Mouse (Mus musculus) ZHBTc4 (cell line): ENCODE data around the gene Cflar.
"Not testable (repeated sequence)": the region's sequence is repeated elsewhere in the genome, so short reads cannot be mapped to it uniquely, and the experiment has no call there.

Experiments used
- DNase-seq: peaks from one replicate; pipeline ENCODE4 v3.0.0-alpha.2; 2011; ENCODE audit warnings: low read depth, low spot score

Gene Cflar

DNA sequence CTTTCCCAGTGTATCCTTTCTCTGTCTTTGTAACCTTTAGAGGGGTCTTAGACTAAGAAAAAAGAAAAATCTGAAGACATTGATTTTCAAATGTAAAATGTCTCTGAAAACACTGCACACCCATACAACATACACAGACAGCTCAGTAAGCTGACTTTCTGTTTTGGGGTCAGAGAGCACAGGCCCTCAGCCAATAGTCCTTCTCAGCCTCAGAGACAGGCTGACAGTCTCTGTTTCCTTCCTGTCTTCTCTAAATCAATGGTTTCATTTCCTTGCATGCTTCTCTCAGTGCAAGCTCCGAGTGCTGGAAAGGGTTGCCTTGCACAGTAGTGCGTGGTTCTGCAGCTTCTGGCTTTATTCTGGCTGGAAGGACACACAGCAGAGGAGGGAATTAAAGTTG is 62.6 kb downstream of the Cflar start:
- DNase-seq: no peak

- DNase-seq: no peak
Measured at GRCm38 (mm10) chr1:58775361-58775760, 64.1 kb downstream of the Cflar start.

DNA sequence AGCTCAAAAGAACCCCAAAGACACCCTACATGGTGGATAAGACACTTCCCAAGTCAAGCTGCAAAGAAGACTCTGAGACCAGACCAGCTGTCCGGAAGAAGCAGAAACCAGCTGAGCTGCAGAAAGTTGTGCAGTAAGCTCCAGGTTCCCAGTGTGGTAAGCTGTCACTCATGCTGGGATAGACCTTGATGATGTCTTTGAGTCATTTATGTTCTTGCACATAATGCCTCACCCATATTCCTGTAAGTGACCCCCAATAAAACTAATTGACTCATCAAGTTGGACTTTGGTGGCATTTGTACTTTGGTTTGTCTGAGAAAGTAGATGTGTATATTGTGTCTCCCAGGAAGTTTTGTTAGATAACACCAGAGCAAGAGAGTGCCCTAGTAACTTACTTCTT is 66.3 kb downstream of the Cflar start:
- no peak for DNase-seq

DNA sequence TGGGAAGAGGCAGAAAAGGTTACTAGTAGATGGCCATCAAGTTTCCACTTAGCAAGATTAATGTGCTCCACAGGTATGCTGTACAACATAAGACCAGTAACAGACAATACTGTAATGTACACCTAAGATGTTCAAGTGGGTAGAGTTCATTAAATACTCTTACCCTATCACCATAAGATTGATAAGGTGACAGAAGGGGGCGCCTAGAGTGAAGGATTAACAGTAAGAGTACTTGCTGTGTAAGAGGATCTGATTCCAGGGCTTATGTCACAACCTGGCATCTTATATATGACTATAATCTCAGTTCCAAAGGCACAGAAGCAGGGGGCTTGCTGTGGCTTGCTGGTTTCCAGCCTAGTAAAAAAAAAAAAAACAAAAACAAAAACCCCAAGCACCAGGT is 66.9 kb downstream of the Cflar start:
- no peak for DNase-seq

GRCm38 (mm10) chr1:58786276-58786675 is 75.0 kb downstream of the Cflar start:
- no peak for DNase-seq

DNA sequence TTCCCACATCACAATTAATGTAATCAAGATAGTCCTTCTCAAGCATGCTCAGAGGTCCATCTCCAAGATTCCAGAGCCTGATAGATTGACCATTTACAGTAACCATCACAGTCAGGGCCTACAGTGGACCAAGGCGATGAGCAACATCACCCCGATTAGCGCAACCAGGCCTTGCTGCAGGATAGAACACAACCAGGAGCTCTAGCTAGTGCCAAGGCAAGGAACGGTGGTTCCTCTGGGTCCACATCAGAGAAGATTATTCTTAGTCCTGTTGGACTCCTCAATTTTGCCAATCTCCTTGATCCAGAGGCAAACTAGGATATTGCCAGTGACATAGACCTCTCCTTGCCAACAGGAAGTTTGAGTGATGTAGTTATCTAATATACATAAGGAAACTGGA is 77.1 kb downstream of the Cflar start:
- DNase-seq: no peak

- DNase-seq: no peak
Measured at GRCm38 (mm10) chr1:58794705-58795104, 83.4 kb downstream of the Cflar start.

- peak; percentile 63 for DNase-seq
Measured at GRCm38 (mm10) chr1:58795291-58796058, 84.2 kb downstream of the Cflar start, which contains the start of gene Casp8. Casp8 (plus strand) TSS chr1:58795374.

- DNase-seq: peak; percentile 9
Measured at GRCm38 (mm10) chr1:58796059-58796363, 84.7 kb downstream of the Cflar start.

- no peak for DNase-seq
Measured at GRCm38 (mm10) chr1:58796853-58797252, 85.5 kb downstream of the Cflar start.

- DNase-seq: no peak
Measured at GRCm38 (mm10) chr1:58797370-58797769, 86.1 kb downstream of the Cflar start.

DNA sequence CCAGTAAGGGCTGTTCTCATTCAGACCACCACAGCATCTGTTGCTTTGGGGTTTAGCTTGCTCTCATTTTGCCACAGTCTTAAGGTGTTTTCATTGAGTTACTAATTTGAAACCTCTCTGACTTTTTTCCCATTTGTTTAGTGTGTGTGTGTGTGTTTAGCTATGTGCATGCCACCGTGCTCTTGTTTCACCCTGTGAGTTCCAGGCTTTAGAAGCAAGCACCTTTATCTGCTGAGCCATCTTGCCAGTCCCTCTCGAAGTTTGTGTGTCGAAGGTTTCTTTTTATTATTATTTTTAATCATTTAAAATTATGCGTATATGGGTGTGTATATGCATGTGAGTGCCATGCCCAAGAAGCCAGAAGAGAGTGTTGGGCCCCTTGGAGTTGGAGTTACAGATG is 87.6 kb downstream of the Cflar start:
- no peak for DNase-seq

- not testable (repeated sequence) for DNase-seq
Measured at GRCm38 (mm10) chr1:58800644-58801043, 89.3 kb downstream of the Cflar start.

DNA sequence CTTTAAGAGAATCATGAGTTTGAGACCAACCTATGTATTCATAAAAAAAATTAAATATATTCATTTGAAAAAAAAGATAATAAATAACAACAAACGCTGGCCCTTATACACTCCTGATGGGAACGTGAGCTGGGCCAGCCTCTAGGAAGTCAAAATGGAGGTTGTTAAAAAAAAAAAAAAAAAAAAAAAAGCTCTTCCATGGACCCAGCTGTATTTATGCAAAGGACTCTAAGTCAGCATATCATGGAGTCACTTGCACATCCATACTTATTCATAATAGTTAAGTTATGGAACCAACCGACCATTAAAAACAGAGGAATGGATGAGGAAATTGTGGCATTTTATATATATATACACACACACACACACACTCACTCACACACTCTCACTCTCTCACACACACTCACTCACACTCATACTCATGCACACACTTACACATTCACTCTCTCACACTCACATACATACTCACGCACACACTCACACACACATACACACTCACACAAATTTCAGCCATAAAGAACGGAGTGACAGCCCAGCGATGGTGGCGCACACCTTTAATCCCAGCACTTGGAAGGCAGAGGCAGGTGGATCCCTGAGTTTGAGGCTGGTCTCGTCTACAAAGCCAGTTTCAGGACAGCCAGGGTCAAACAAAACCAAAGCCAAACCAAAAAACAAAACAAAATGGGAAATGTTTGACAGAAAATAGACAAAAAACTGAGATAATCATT is 90.4 kb downstream of the Cflar start:
- DNase-seq: no peak

DNA sequence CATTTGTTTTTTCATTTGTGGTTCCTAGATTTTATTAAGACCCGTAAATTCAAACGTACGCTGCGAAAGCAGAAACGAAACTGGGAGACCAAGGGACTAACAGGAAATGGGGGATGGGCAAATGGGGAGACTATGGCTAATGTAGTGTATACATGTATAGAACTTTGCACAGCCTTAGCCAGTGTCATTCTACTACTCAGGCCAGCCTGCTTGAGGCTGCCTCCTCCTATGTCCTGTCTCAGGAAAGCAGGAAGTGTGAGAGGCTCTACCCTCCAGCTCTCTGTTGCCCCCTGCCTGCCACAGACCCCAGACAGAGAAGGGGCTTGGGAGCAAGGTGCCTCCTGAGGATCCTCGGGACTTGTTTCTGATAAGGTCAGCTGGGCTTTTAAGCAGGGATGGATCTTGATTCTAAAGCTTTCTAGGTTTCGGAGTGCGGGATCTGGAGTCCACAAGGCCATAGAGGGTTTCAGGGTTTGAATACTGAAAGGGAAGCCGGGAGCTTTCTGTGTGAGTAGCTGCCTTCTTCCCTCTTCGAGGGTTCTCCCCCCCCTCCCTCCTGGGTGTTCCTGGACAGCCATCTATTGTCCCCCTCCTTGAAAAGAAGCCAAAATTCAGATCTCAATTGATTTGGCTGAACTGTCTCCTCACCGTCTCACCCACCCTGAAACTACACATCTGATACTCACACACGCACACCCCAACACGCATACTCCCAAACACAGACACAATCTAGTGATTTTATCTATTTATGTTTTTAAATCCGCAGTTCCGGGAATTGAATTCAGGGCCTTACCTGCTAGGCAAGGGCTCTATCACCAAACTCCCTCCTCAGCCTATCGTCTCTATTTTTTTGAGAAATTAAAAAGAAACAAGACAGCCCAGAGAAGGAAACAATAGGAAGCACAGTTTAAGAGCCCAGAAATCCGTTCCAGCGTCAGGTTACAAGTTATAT is 91.3 kb downstream of the Cflar start:
- peak; percentile 30 for DNase-seq

DNA sequence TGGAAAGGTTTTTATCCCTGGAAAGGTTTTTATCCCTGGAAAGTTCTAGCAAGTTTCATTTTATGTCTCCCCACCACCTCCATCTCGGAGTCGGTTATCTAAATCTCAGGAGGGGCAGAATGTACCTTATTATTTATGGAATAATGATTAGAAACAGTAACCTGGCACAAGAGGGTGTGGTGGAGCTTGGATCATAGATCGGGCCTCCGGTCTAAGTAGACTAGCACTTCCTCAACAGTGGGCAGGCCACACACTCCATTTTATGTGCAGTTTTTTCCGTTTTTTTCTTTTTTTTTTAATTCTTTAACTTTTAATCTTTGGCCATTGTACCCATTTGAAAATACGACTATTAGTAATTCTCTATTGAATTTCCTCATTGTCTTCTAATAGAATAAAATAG is 92.2 kb downstream of the Cflar start:
- DNase-seq: no peak

DNA sequence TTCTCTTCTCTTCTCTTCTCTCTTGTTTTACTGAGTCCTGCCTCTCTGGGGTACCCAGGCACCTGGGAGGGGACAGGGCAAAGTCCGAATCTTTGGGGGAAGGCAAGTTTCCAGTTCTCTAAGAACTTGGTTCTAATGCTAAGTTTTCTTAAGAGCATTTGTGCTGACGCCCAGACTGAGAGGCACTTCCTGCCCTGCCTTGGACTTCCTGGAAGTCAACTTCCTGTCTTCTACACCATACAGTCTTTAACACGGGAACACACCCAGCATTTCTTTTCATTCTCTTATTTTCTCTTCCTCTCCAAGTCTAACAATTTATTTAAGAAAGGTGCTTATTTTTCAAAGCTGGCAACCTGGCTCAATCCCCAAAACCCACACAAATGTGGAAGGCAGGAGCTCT is 95.3 kb downstream of the Cflar start:
- DNase-seq: no peak
